18 mouse cellular contexts compared by ENCODE assay signal in the genomic region with DNA sequence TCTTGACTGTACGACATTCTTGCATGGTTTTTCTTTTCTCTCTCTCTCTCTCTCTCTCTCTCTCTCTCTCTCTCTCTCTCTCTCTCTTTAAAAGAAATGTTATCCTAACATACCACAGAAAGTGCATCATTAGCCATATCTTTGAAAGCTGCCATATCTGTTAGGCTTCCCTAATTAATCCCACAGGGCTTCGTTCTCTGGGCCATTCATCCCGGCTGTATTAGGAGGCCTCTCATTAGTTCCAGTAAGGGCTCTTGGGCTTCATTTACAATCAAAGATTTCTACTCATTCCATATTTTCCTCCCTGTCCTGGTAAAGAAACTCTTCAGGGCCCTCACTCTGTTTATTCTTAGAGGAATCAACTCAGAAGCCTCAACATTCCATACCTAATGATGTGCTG.
DNase-seq lines count a peak whose midpoint lies in the region; ATAC-seq and TF ChIP-seq lines count a peak whose summit lies in the region.
"Had no signal": no experiment of that assay in that cellular context is flagged by ENCODE, and none has a peak within 500 bp of the region (broad histone marks: within the 10 kb centered on the region; RNA-seq: fewer than 3 reads in every experiment).

No protein-coding gene starts in this region.

- no peak for TF ChIP-seq POLR2A in thymus, adult 2 months (IDR thresholded peaks at IDR 0.05; ENCODE audit: control insufficient read depth, extremely low read depth, insufficient read depth, low read length, poor library complexity)

- H3K4me3 ChIP-seq in hindbrain, embryonic 12.5 days, result no peak overlapping the region
- no peak overlapping the region for H3K4me3 ChIP-seq in hindbrain, embryonic 10.5 days
- no peak overlapping the region for H3K4me3 ChIP-seq in midbrain, embryonic 12.5 days
- H3K4me3 ChIP-seq in midbrain, embryonic 10.5 days, result no peak overlapping the region
- no peak overlapping the region for H3K4me3 ChIP-seq in midbrain, embryonic 13.5 days (replicated peaks)
- H3K4me3 ChIP-seq in thymus, adult 2 months (ENCODE audit: control insufficient read depth, insufficient read depth, low read length), result no peak overlapping the region
- H3K4me3 ChIP-seq: heart, embryonic 10.5 days; hindbrain, embryonic 15.5 days had no signal

- no peak for TF ChIP-seq CTCF in thymus, adult 2 months (IDR thresholded peaks at IDR 0.05; ENCODE audit: borderline replicate concordance, control insufficient read depth, extremely low read depth, insufficient read depth, low read length, poor library complexity)

- H3K4me1 ChIP-seq in hindbrain, embryonic 12.5 days, result no peaks in the 10 kb centered on the region
- H3K4me1 ChIP-seq in hindbrain, embryonic 10.5 days (replicated peaks), result no peaks in the 10 kb centered on the region
- no peaks in the 10 kb centered on the region for H3K4me1 ChIP-seq in midbrain, embryonic 12.5 days
- H3K4me1 ChIP-seq in midbrain, embryonic 10.5 days, result no peaks in the 10 kb centered on the region
- peaks cover 10% of the 10 kb centered on the region; the same call in 1 of the 2 replicates for H3K4me1 ChIP-seq in midbrain, embryonic 13.5 days (replicated peaks)
- no peaks in the 10 kb centered on the region for H3K4me1 ChIP-seq in thymus, adult 2 months (replicated peaks; ENCODE audit: control insufficient read depth, insufficient read depth, low read length)
- H3K4me1 ChIP-seq: heart, embryonic 10.5 days had no signal

- WGBS in hindbrain, embryonic 12.5 days, result 78% methylated on average over 3 of the region's 3 CpGs
- 86% methylated on average over 3 of the region's 3 CpGs for WGBS in hindbrain, embryonic 10.5 days
- 74% methylated on average over 3 of the region's 3 CpGs for WGBS in midbrain, embryonic 12.5 days
- whole genome bisulfite sequencing in midbrain, embryonic 10.5 days, result 87% methylated on average over 3 of the region's 3 CpGs
- WGBS in midbrain, embryonic 13.5 days, result 47% methylated on average over 3 of the region's 3 CpGs
- WGBS in thymus, adult 2 months, result 92% methylated on average over 3 of the region's 3 CpGs

- no peaks in the 10 kb centered on the region for H3K27me3 ChIP-seq in hindbrain, embryonic 12.5 days
- no peaks in the 10 kb centered on the region for H3K27me3 ChIP-seq in hindbrain, embryonic 10.5 days (ENCODE audit: insufficient read depth, poor library complexity, severe bottlenecking)
- H3K27me3 ChIP-seq in midbrain, embryonic 12.5 days, result no peaks in the 10 kb centered on the region
- no peaks in the 10 kb centered on the region for H3K27me3 ChIP-seq in midbrain, embryonic 10.5 days (ENCODE audit: low read depth, poor library complexity, severe bottlenecking)
- H3K27me3 ChIP-seq in midbrain, embryonic 13.5 days, result no peaks in the 10 kb centered on the region
- H3K27me3 ChIP-seq in thymus, adult 2 months (ENCODE audit: control insufficient read depth, insufficient read depth, low read length), result no peaks in the 10 kb centered on the region
- H3K27me3 ChIP-seq: hindbrain, embryonic 15.5 days had no signal

- no peaks in the 10 kb centered on the region for H3K36me3 ChIP-seq in hindbrain, embryonic 12.5 days
- H3K36me3 ChIP-seq in hindbrain, embryonic 10.5 days, result 0 out of 2 replicates have a peak, but pooled peaks cover 5% of the 10 kb centered on the region
- no peaks in the 10 kb centered on the region for H3K36me3 ChIP-seq in midbrain, embryonic 12.5 days
- H3K36me3 ChIP-seq in midbrain, embryonic 10.5 days, result no peaks in the 10 kb centered on the region
- H3K36me3 ChIP-seq in midbrain, embryonic 13.5 days, result 0 out of 2 replicates have a peak, but pooled peaks cover 5% of the 10 kb centered on the region
- H3K36me3 ChIP-seq in thymus, adult 2 months (ENCODE audit: control insufficient read depth, insufficient read depth, low read length), result no peaks in the 10 kb centered on the region
- H3K36me3 ChIP-seq: heart, embryonic 10.5 days; hindbrain, embryonic 15.5 days had no signal

- no peak for ATAC-seq in hindbrain, embryonic 12.5 days (ENCODE audit: low FRiP score)
- ATAC-seq in midbrain, embryonic 12.5 days (ENCODE audit: low FRiP score, low read depth), result no peak
- ATAC-seq in midbrain, embryonic 13.5 days, result no peak
- ATAC-seq: inflammation-experienced regulatory T-cells, adult 6 months; intestine, postnatal 0 days had no signal

- H3K9ac ChIP-seq in hindbrain, embryonic 12.5 days, result no peak overlapping the region
- H3K9ac ChIP-seq in midbrain, embryonic 12.5 days (replicated peaks), result no peak overlapping the region
- H3K9ac ChIP-seq in midbrain, embryonic 13.5 days (replicated peaks), result no peak overlapping the region
- H3K9ac ChIP-seq: hindbrain, embryonic 15.5 days had no signal

- DNase-seq in hindbrain, embryonic 10.5 days (ENCODE audit: low spot score), result no peak
- no peak for DNase-seq in midbrain, embryonic 10.5 days (ENCODE audit: low spot score)
- no peak for DNase-seq in cerebellum, postnatal 14 days
- DNase-seq in thymus, adult 2 months, result no peak
- DNase-seq: adrenal gland, postnatal 10 days; cerebellum, adult 11-12 months; cerebellum, adult 9-11 months; gastrocnemius, postnatal 36 days; heart, adult 11 months; heart, postnatal 10 days; heart, postnatal 4 days had no signal

- H3K27ac ChIP-seq in hindbrain, embryonic 12.5 days, result peak overlapping the region; percentile 52; the same call in 1 of the 2 replicates
- no peak overlapping the region; the same call in 1 of the 2 replicates for H3K27ac ChIP-seq in hindbrain, embryonic 10.5 days
- peak overlapping the region; percentile 65 for H3K27ac ChIP-seq in midbrain, embryonic 12.5 days (replicated peaks)
- H3K27ac ChIP-seq in midbrain, embryonic 10.5 days (replicated peaks), result no peak overlapping the region
- peak overlapping the region; percentile 27 for H3K27ac ChIP-seq in midbrain, embryonic 13.5 days
- no peak overlapping the region for H3K27ac ChIP-seq in thymus, adult 2 months (ENCODE audit: control insufficient read depth, insufficient read depth, low read length)
- H3K27ac ChIP-seq: heart, embryonic 10.5 days; hindbrain, embryonic 15.5 days had no signal

- H3K4me2 ChIP-seq in hindbrain, embryonic 12.5 days (replicated peaks), result no peak overlapping the region
- no peak overlapping the region for H3K4me2 ChIP-seq in midbrain, embryonic 12.5 days (replicated peaks)
- H3K4me2 ChIP-seq in midbrain, embryonic 13.5 days (replicated peaks), result no peak overlapping the region
- H3K4me2 ChIP-seq: hindbrain, embryonic 15.5 days had no signal

- H3K9me3 ChIP-seq in hindbrain, embryonic 12.5 days (replicated peaks), result no peaks in the 10 kb centered on the region
- no peaks in the 10 kb centered on the region for H3K9me3 ChIP-seq in hindbrain, embryonic 10.5 days
- H3K9me3 ChIP-seq in midbrain, embryonic 12.5 days, result no peaks in the 10 kb centered on the region
- no peaks in the 10 kb centered on the region for H3K9me3 ChIP-seq in midbrain, embryonic 10.5 days (replicated peaks)
- H3K9me3 ChIP-seq in midbrain, embryonic 13.5 days, result no peaks in the 10 kb centered on the region
- H3K9me3 ChIP-seq: heart, embryonic 10.5 days; hindbrain, embryonic 15.5 days had no signal

Comparison
In these comparisons a context has a peak if more than half of its experiments do, and no peak if none do; other contexts are left out.
1. H3K27ac ChIP-seq: peak in hindbrain, embryonic 12.5 days (single experiment), midbrain, embryonic 12.5 days (single experiment) and midbrain, embryonic 13.5 days (single experiment); none in hindbrain, embryonic 10.5 days (single experiment), midbrain, embryonic 10.5 days (single experiment) and thymus, adult 2 months (single experiment).